Mouse (Mus musculus) ZHBTc4 (cell line): ENCODE measurements around the gene Tcf3.

ENCODE experiments used
- DNase-seq: peaks from one replicate; pipeline ENCODE4 v3.0.0-alpha.2; 2011; ENCODE audit warnings: low read depth, low spot score

Gene Tcf3

GRCm38 (mm10) chr10:80407924-80408323, 25.5 kb downstream of the Tcf3 start:
- no peak for DNase-seq

- DNase-seq = peak; percentile 96
These were observed 26.6 kb downstream of the Tcf3 start, which contains the start of gene Uqcr11 for GRCm38 (mm10) chr10:80406684-80407501. Gene Uqcr11, minus strand, starts transcription at chr10:80406830.

GRCm38 (mm10) chr10:80405481-80406173, 27.8 kb downstream of the Tcf3 start:
- DNase-seq = no peak

GRCm38 (mm10) chr10:80403044-80403692, 30.3 kb downstream of the Tcf3 start:
- DNase-seq = peak; percentile 82

- DNase-seq = no peak
These were observed 32.7 kb downstream of the Tcf3 start for GRCm38 (mm10) chr10:80400704-80401161.

- no peak for DNase-seq
These were observed 33.3 kb downstream of the Tcf3 start for GRCm38 (mm10) chr10:80399973-80400703.

- peak; percentile 100 for DNase-seq
These were observed 34.1 kb downstream of the Tcf3 start, which contains the start of gene Mbd3 for GRCm38 (mm10) chr10:80399191-80399972. Gene Mbd3, minus strand, starts transcription at chr10:80399550.

- peak; percentile 99 for DNase-seq
These were observed 34.7 kb downstream of the Tcf3 start for GRCm38 (mm10) chr10:80398719-80399190.

- no peak for DNase-seq
These were observed 35.3 kb downstream of the Tcf3 start for GRCm38 (mm10) chr10:80398174-80398535.

- peak; percentile 22 for DNase-seq
These were observed 35.8 kb downstream of the Tcf3 start for GRCm38 (mm10) chr10:80397524-80398173.

- DNase-seq = peak; percentile 75
These were observed 36.5 kb downstream of the Tcf3 start for GRCm38 (mm10) chr10:80396822-80397523.

GRCm38 (mm10) chr10:80395025-80395627, 38.3 kb downstream of the Tcf3 start:
- DNase-seq = peak; percentile 70

GRCm38 (mm10) chr10:80392687-80393086, 40.8 kb downstream of the Tcf3 start:
- no peak for DNase-seq

- DNase-seq = no peak
These were observed 42.8 kb downstream of the Tcf3 start for GRCm38 (mm10) chr10:80390697-80391096.

GRCm38 (mm10) chr10:80389185-80389708, 44.2 kb downstream of the Tcf3 start:
- no peak for DNase-seq

- DNase-seq = no peak
These were observed 44.7 kb downstream of the Tcf3 start for GRCm38 (mm10) chr10:80388731-80389130.

- peak; percentile 90 for DNase-seq
These were observed 45.9 kb downstream of the Tcf3 start, which contains the start of gene Mex3d for GRCm38 (mm10) chr10:80387522-80387959. Gene Mex3d, minus strand, starts transcription at chr10:80387659.

GRCm38 (mm10) chr10:80386735-80387471, 46.5 kb downstream of the Tcf3 start:
- DNase-seq = no peak
